Mouse (Mus musculus) CH12.LX (cell line): ENCODE results near the gene Gm20388. TPM values are rescaled to one million over a fixed set of nuclear protein-coding genes. Genes with fewer than 3 reads are reported as not detected.
A peak's percentile ranks its signal among the peaks of the same experiment; 100 is the strongest.

Experiments
- DNase-seq: peaks from one replicate; pipeline ENCODE4 v3.0.0-alpha.2; 2013; ENCODE audit errors: extremely low read depth
- H3K27ac ChIP-seq: 2 replicates; pipeline ENCODE4 v1.5.1; 2012; ENCODE audit warnings: low read depth, mild to moderate bottlenecking, control low read depth, moderate library complexity; ENCODE audit not compliant: insufficient read depth
- H3K27me3 ChIP-seq: replicated peaks from 2 replicates; pipeline ENCODE3; 2012; ENCODE audit warnings: inconsistent platforms
- H3K36me3 ChIP-seq, 2 experiments: replicated peaks in 1 of 2; 2 replicates each; pipeline versions ENCODE3 to v1.6.1; 2012; ENCODE audit warnings: inconsistent platforms in 1 of 2, low read length in 1 of 2, mild to moderate bottlenecking in 1 of 2, mixed read lengths in 1 of 2, moderate library complexity in 1 of 2; ENCODE audit not compliant: control insufficient read depth in 1 of 2, insufficient read depth in 1 of 2
- H3K4me1 ChIP-seq, 2 experiments: 2 replicates each; pipeline ENCODE4 v1.6.1; 2012; ENCODE audit warnings: inconsistent platforms in 1 of 2, moderate library complexity in 1 of 2; ENCODE audit not compliant: insufficient read depth in 2 of 2, control insufficient read depth in 1 of 2
- H3K4me2 ChIP-seq: 2 replicates; pipeline ENCODE4 v1.6.1; 2012; ENCODE audit warnings: low read depth, mild to moderate bottlenecking, control low read depth; ENCODE audit not compliant: poor library complexity, insufficient read depth, severe bottlenecking
- H3K4me3 ChIP-seq, 3 experiments: fragments of 150-350 bp in 1 of 3; sonication (generic) in 1 of 3; replicated peaks in 1 of 3; 2 replicates each; pipeline versions ENCODE3 to v1.5.1; 2011 to 2012; ENCODE audit warnings: low read depth in 2 of 3, low read length in 2 of 3, mild to moderate bottlenecking in 2 of 3, moderate library complexity in 2 of 3, control low read depth in 1 of 3, improper control_type of control experiment in 1 of 3, inconsistent platforms in 1 of 3, mixed read lengths in 1 of 3; ENCODE audit not compliant: poor library complexity in 1 of 3
- H3K79me2 ChIP-seq: replicated peaks from 2 replicates; pipeline ENCODE4 v1.6.1; 2012; ENCODE audit warnings: mild to moderate bottlenecking, moderate library complexity; ENCODE audit not compliant: control insufficient read depth, poor library complexity, insufficient read depth, severe bottlenecking; ENCODE audit errors: extremely low read depth
- H3K9ac ChIP-seq: 2 replicates; pipeline ENCODE4 v1.6.1; 2012; ENCODE audit warnings: low read depth, mild to moderate bottlenecking, control low read depth, moderate library complexity; ENCODE audit not compliant: insufficient read depth
- H3K9me3 ChIP-seq: replicated peaks from 2 replicates; pipeline ENCODE3; 2012; ENCODE audit warnings: low read length, inconsistent platforms, mixed read lengths
- CHD1 ChIP-seq: IDR thresholded peaks from 2 replicates; pipeline ENCODE4 v1.6.1; 2012; ENCODE audit warnings: low read depth, low read length, improper control_type of control experiment, inconsistent platforms
- CHD2 ChIP-seq: IDR thresholded peaks from 2 replicates; pipeline ENCODE4 v1.6.1; 2011; ENCODE audit warnings: low read length, improper control_type of control experiment
- E2F4 ChIP-seq: IDR thresholded peaks from 2 replicates; pipeline ENCODE4 v1.6.1; 2011; ENCODE audit warnings: low read depth, low read length, improper control_type of control experiment; ENCODE audit not compliant: insufficient replicate concordance
- ELF1 ChIP-seq: IDR thresholded peaks from 2 replicates; pipeline ENCODE4 v1.6.1; 2014; ENCODE audit warnings: low read depth, mild to moderate bottlenecking, inconsistent platforms, low read length, improper control_type of control experiment
- EP300 ChIP-seq: IDR thresholded peaks from 2 replicates; pipeline ENCODE4 v1.6.1; 2011; ENCODE audit warnings: low read length, improper control_type of control experiment
- ETS1 ChIP-seq: conservative IDR thresholded peaks from 2 replicates; pipeline ENCODE4 v1.6.1; 2012; ENCODE audit warnings: low read depth, mild to moderate bottlenecking, inconsistent platforms, low read length, improper control_type of control experiment, moderate library complexity
- GABPA ChIP-seq: IDR thresholded peaks from 2 replicates; pipeline ENCODE4 v1.6.1; 2012; ENCODE audit warnings: low read depth, low read length, improper control_type of control experiment, inconsistent platforms; ENCODE audit not compliant: insufficient replicate concordance
- IRF4 ChIP-seq: IDR thresholded peaks from 2 replicates; pipeline ENCODE4 v1.6.1; 2014; ENCODE audit warnings: low read depth, mild to moderate bottlenecking, inconsistent platforms, low read length, improper control_type of control experiment
- JUND ChIP-seq: conservative IDR thresholded peaks from 2 replicates; pipeline ENCODE4 v1.6.1; 2011; ENCODE audit warnings: low read depth, low read length, improper control_type of control experiment
- MAZ ChIP-seq: IDR thresholded peaks from 2 replicates; pipeline ENCODE4 v1.6.1; 2012; ENCODE audit warnings: low read depth, mild to moderate bottlenecking, inconsistent platforms, low read length, improper control_type of control experiment, moderate library complexity
- MEF2A ChIP-seq: IDR thresholded peaks from 2 replicates; pipeline ENCODE4 v1.6.1; 2014; ENCODE audit warnings: low read depth, mild to moderate bottlenecking, inconsistent platforms, low read length, improper control_type of control experiment, borderline replicate concordance
- MXI1 ChIP-seq: IDR thresholded peaks from 2 replicates; pipeline ENCODE4 v1.6.1; 2011; ENCODE audit warnings: mild to moderate bottlenecking, low read depth, low read length, improper control_type of control experiment
- NELFE ChIP-seq: IDR thresholded peaks from 2 replicates; pipeline ENCODE4 v1.6.1; 2011; ENCODE audit warnings: low read depth, low read length, improper control_type of control experiment
- POLR2AphosphoS2 ChIP-seq: IDR thresholded peaks from 2 replicates; pipeline ENCODE4 v1.6.1; 2011; ENCODE audit warnings: low read depth, low read length, improper control_type of control experiment
- RAD21 ChIP-seq: IDR thresholded peaks from 2 replicates; pipeline ENCODE4 v1.6.1; 2011; ENCODE audit warnings: low read depth, mild to moderate bottlenecking, low read length, improper control_type of control experiment, moderate library complexity
- RCOR1 ChIP-seq: conservative IDR thresholded peaks from 2 replicates; pipeline ENCODE4 v1.6.1; 2012; ENCODE audit warnings: low read depth, mild to moderate bottlenecking, inconsistent platforms, low read length, improper control_type of control experiment
- SIN3A ChIP-seq: IDR thresholded peaks from 2 replicates; pipeline ENCODE4 v1.6.1; 2012; ENCODE audit warnings: low read length, improper control_type of control experiment, inconsistent platforms
- UBTF ChIP-seq: IDR thresholded peaks from 2 replicates; pipeline ENCODE4 v1.6.1; 2012; ENCODE audit warnings: low read depth, mild to moderate bottlenecking, inconsistent platforms, low read length, improper control_type of control experiment, moderate library complexity
- USF1 ChIP-seq: IDR thresholded peaks from 2 replicates; pipeline ENCODE4 v1.6.1; 2014; ENCODE audit warnings: low read depth, mild to moderate bottlenecking, inconsistent platforms, low read length, improper control_type of control experiment
- ZC3H11A ChIP-seq: IDR thresholded peaks from 2 replicates; pipeline ENCODE4 v1.6.1; 2012; ENCODE audit warnings: low read depth, mild to moderate bottlenecking, inconsistent platforms, low read length, improper control_type of control experiment
- ZKSCAN1 ChIP-seq: IDR thresholded peaks from 2 replicates; pipeline ENCODE4 v1.6.1; 2012; ENCODE audit warnings: low read depth, inconsistent platforms, low read length, improper control_type of control experiment, borderline replicate concordance
- ZNF384 ChIP-seq: IDR thresholded peaks from 2 replicates; pipeline ENCODE4 v1.6.1; 2012; ENCODE audit warnings: low read depth, low read length, improper control_type of control experiment, inconsistent platforms
- dilution Hi-C: fragments of 300-500 bp; cut with MboI; formaldehyde crosslinking; loops from 2 replicates; pipeline ENCODE4 v1.14.3; 2020; ENCODE audit warnings: low sequenced_read_pairs; ENCODE audit not compliant: extremely low pct_unique_long_range_greater_than_20kb, extremely low pct_ligation_motif_present
- in situ Hi-C: fragments of 300-500 bp; cut with MboI; formaldehyde crosslinking; loops from 3 replicates; pipeline ENCODE4 v1.14.3; 2019; ENCODE audit warnings: low sequenced_read_pairs, low pct_ligation_motif_present, low pct_unique_long_range_greater_than_20kb, mixed read lengths
- polyA plus RNA-seq: library from polyadenylated mRNA; unstranded; fragments of >175 nt; gene quantifications from 2 replicates; pipeline ENCODE4 v1.2.1, GENCODE M21; 2012; ENCODE audit warnings: low read depth; ENCODE audit not compliant: insufficient read length
- total RNA-seq, 2 experiments: library from RNA; depleted of rRNA; stranded (reverse); fragments of 300-350 nt in 1 of 2; fragments of >200 nt in 1 of 2; gene quantifications; 2 replicates each; pipeline ENCODE4 v1.2.3; 2012 to 2014

Gm20388 gene
- total and polyA plus RNA-seq, 3 experiments = 14.8 to 26.3 (median 22.2) TPM

DNA sequence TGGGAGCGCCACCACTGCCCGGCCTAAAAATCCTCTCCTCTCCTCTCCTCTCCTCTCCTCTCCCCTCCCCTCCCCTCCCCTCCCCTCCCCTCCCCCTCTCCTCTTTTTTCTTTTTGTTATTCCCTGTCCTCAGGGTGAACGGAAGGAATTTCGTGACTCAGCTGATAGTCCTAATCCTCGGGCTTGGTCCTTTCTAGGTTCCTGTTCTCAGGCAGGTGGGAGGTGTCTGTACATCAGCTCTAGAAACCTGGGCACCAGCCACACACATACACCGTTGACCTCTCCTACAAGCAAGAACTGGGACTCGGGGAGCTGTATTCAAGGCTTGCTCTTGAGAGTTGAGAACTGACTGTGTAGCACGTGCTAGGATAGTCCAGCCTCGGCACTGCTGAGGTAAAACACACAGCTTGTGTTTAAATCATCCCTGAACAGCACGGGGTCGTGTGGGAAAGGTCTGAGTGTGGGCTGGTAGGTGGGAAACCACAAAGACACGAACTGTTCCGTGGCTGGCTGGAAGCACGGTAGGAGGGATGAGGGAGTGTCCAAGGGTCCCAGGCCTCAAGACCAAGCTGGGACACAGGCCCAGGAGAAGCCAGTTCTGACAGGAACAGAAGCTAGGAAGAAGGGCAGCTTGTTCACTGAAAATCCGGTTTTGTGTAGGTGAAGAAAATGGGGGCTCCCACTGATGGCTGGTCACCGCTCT, 620.5 kb downstream of the Gm20388 start:
- Histone ChIP-seq H3K79me2 (peaks cover 35% of the 10 kb centered on the region), H3K4me2 (no peak overlapping the region), H3K4me3 (peak overlapping the region in 1 of 3 experiments; percentile 2), H3K27ac (no peak overlapping the region), H3K36me3 (peaks cover 0 to 7% of the 10 kb centered on the region in 2 experiments), H3K9ac (no peak overlapping the region), H3K9me3 (no peaks in the 10 kb centered on the region), H3K27me3 (peaks cover 5% of the 10 kb centered on the region), H3K4me1 (peaks cover 58 to 88% of the 10 kb centered on the region in 2 experiments)
- dilution Hi-C loops = no loop called here
- no peak for TF ChIP-seq CHD1
- no peak for TF ChIP-seq USF1
- no peak for TF ChIP-seq ZNF384
- no peak for TF ChIP-seq ZC3H11A
- no peak for TF ChIP-seq RAD21
- no peak for TF ChIP-seq POLR2AphosphoS2
- TF ChIP-seq RCOR1 = no peak
- TF ChIP-seq ELF1 = no peak
- no peak for TF ChIP-seq MXI1
- no peak for TF ChIP-seq SIN3A
- TF ChIP-seq UBTF = no peak
- TF ChIP-seq GABPA = no peak
- TF ChIP-seq EP300 = no peak
- TF ChIP-seq ETS1 = no peak
- TF ChIP-seq JUND = no peak
- TF ChIP-seq MEF2A = no peak
- DNase-seq = no peak
- in situ Hi-C loops = loop anchor here (10.0 kb wide), 1 partner anchor 206 kb away; no protein-coding TSS in a partner anchor

DNA sequence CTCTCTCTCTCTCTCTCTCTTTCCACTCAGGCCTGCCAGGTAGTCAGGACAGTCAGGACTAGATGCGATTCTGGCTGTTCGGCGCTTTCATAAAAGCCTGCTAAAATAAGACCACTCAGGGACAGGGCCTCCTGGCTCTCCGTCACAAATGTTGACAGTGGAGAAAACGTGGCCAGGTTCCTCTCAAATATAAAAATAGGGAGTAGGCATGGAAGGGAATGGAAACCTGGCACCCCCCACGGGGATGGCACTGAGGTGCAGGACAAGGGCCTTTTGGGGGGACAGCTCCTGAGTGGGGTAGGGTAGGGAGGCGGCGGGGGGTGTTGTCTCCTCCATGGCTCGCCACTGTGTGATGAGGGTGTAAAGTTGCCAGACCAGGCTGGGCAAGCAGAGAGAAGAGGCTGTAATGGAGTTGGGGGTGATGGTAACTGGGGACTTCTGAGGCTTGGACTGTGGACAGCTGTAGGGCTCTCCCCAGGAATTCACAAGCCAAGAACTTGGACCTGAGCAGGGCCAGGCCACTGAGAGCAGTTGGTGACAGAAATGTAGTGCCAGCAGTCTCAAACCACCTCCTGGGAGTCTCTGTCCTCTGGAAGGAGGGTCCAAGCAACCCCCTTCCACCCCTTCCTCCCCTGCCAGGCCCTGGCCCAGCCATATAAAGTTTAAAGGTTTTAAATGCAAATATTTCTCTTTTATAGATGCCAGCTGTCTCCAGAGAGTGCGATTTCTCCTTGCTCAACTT, 621.3 kb downstream of the Gm20388 start:
- peaks cover 50 to 88% of the 10 kb centered on the region in 2 experiments for H3K4me1 ChIP-seq

More for the DNA sequence above, 621.3 kb downstream of the Gm20388 start:
- Histone ChIP-seq H3K79me2 (peaks cover 39% of the 10 kb centered on the region), H3K36me3 (peaks cover 0 to 7% of the 10 kb centered on the region in 2 experiments), H3K27me3 (peaks cover 12% of the 10 kb centered on the region), H3K4me3 (no peak overlapping the region), H3K27ac (peak overlapping the region; percentile 44; the same call in 1 of the 2 replicates), H3K9ac (peak overlapping the region; percentile 50), H3K4me2 (peak overlapping the region; percentile 89), H3K9me3 (no peaks in the 10 kb centered on the region)
- DNase-seq = no peak
- no peak for TF ChIP-seq NELFE
- no peak for TF ChIP-seq ZC3H11A
- TF ChIP-seq MEF2A = no peak
- TF ChIP-seq MAZ = no peak
- TF ChIP-seq ZKSCAN1 = no peak
- TF ChIP-seq SIN3A = no peak
- TF ChIP-seq E2F4 = no peak
- no peak for TF ChIP-seq CHD2
- no peak for TF ChIP-seq JUND
- no peak for TF ChIP-seq IRF4
- no peak for TF ChIP-seq CHD1
- TF ChIP-seq POLR2AphosphoS2 = no peak
- dilution Hi-C loops = no loop called here
- in situ Hi-C loops = loop anchor here (10.0 kb wide), 1 partner anchor 207 kb away; no protein-coding TSS in a partner anchor
